ENCODE assay signal across 22 mouse cellular contexts in the genomic region with DNA sequence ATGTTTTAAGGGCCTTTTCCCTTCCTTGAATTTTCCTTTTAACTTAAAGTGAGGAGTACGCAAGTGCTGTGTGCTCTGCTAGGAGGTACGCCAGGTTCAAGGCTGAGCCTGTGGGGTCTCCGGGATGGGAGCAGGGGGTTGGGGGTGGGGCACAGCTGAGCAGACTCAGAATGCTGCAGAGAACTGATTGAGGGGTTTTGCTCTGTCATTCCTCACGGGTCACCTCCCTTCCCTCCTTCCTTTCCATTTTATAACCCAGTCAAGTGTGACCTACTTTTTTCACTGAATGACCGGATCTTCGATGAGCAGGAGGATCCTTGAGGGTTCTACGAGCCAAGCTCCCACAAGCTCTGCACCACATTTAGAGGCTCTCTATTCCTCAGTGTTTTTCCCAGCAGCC.
DNase-seq lines count a peak whose midpoint lies in the region; ATAC-seq lines count a peak whose summit lies in the region.
"Had no signal": no experiment of that assay in that cellular context is flagged by ENCODE, and none has a peak within 500 bp of the region (broad histone marks: within the 10 kb centered on the region; RNA-seq: fewer than 3 reads in every experiment).

No protein-coding gene starts in this region.

- no peak overlapping the region for H3K27ac ChIP-seq in kidney, embryonic 15.5 days
- peak overlapping the region; percentile 68; the same call in 1 of the 2 replicates for H3K27ac ChIP-seq in neural tube, embryonic 13.5 days (replicated peaks)
- H3K27ac ChIP-seq in neural tube, embryonic 15.5 days (replicated peaks), result no peak overlapping the region; the same call in 1 of the 2 replicates
- H3K27ac ChIP-seq: forebrain, embryonic 10.5 days; hindbrain, embryonic 14.5 days; hindbrain, postnatal 0 days had no signal

- 0 out of 2 replicates have a peak, but pooled peaks have one; percentile 54 for ATAC-seq in kidney, embryonic 15.5 days (replicated peaks; ENCODE audit: low FRiP score)
- ATAC-seq in neural tube, embryonic 13.5 days (ENCODE audit: low read depth), result no peak
- no peak for ATAC-seq in neural tube, embryonic 15.5 days (ENCODE audit: low FRiP score)
- ATAC-seq in granulocyte monocyte progenitor cell, adult 5-6 weeks (replicated peaks; ENCODE audit: poor library complexity, severe bottlenecking), result no peak
- ATAC-seq: CD4-positive, CD25-positive, alpha-beta regulatory T cell, adult 4 months had no signal

- no peak overlapping the region for H3K4me2 ChIP-seq in kidney, embryonic 15.5 days
- no peak overlapping the region for H3K4me2 ChIP-seq in neural tube, embryonic 13.5 days
- no peak overlapping the region for H3K4me2 ChIP-seq in neural tube, embryonic 15.5 days
- H3K4me2 ChIP-seq: forebrain, embryonic 13.5 days; heart, embryonic 11.5 days; hindbrain, embryonic 14.5 days had no signal

- no peaks in the 10 kb centered on the region; the same call in 1 of the 2 replicates for H3K36me3 ChIP-seq in kidney, embryonic 15.5 days
- no peaks in the 10 kb centered on the region for H3K36me3 ChIP-seq in neural tube, embryonic 13.5 days
- 0 out of 2 replicates have a peak, but pooled peaks cover under 1% of the 10 kb centered on the region for H3K36me3 ChIP-seq in neural tube, embryonic 15.5 days
- H3K36me3 ChIP-seq: forebrain, embryonic 10.5 days had no signal

- no peak overlapping the region for H3K4me3 ChIP-seq in kidney, embryonic 15.5 days (replicated peaks)
- H3K4me3 ChIP-seq in neural tube, embryonic 13.5 days, result no peak overlapping the region
- H3K4me3 ChIP-seq in neural tube, embryonic 15.5 days (replicated peaks), result no peak overlapping the region
- H3K4me3 ChIP-seq: forebrain, embryonic 10.5 days; forebrain, embryonic 13.5 days had no signal

- 35% methylated on average over 7 of the region's 7 CpGs for WGBS in kidney, embryonic 15.5 days
- WGBS in neural tube, embryonic 13.5 days, result 47% methylated on average over 7 of the region's 7 CpGs
- WGBS in neural tube, embryonic 15.5 days, result 32% methylated on average over 7 of the region's 7 CpGs

- H3K27me3 ChIP-seq in kidney, embryonic 15.5 days, result no peaks in the 10 kb centered on the region
- H3K27me3 ChIP-seq in neural tube, embryonic 13.5 days, result no peaks in the 10 kb centered on the region
- H3K27me3 ChIP-seq in neural tube, embryonic 15.5 days (replicated peaks), result no peaks in the 10 kb centered on the region
- H3K27me3 ChIP-seq: forebrain, embryonic 13.5 days had no signal

- no peak for DNase-seq in kidney, postnatal 36 days
- DNase-seq in mesoderm, embryonic 11.5 days (ENCODE audit: low read depth, low spot score), result peak; percentile 12
- DNase-seq in retina, postnatal 1 day, result peak; percentile 54
- DNase-seq: adrenal gland, adult 2 months; adrenal gland, postnatal 14 days; cerebellum, adult 11 months; cerebellum, adult 2 months; cerebellum, adult 9-11 months; cerebellum, postnatal 36 days; gastrocnemius, postnatal 10 days; gastrocnemius, postnatal 36 days; heart, adult 11 months had no signal

- H3K9me3 ChIP-seq in kidney, embryonic 15.5 days (replicated peaks), result no peaks in the 10 kb centered on the region
- no peaks in the 10 kb centered on the region for H3K9me3 ChIP-seq in neural tube, embryonic 13.5 days
- no peaks in the 10 kb centered on the region for H3K9me3 ChIP-seq in neural tube, embryonic 15.5 days (replicated peaks)
- H3K9me3 ChIP-seq: forebrain, embryonic 10.5 days; forebrain, embryonic 13.5 days had no signal

- H3K9ac ChIP-seq in kidney, embryonic 15.5 days, result no peak overlapping the region
- no peak overlapping the region for H3K9ac ChIP-seq in neural tube, embryonic 13.5 days
- no peak overlapping the region for H3K9ac ChIP-seq in neural tube, embryonic 15.5 days (replicated peaks)
- H3K9ac ChIP-seq: forebrain, embryonic 13.5 days; hindbrain, embryonic 14.5 days had no signal

- H3K4me1 ChIP-seq in kidney, embryonic 15.5 days, result peaks cover 5% of the 10 kb centered on the region
- peaks cover 27% of the 10 kb centered on the region for H3K4me1 ChIP-seq in neural tube, embryonic 13.5 days (replicated peaks)
- H3K4me1 ChIP-seq in neural tube, embryonic 15.5 days, result peaks cover 28% of the 10 kb centered on the region

Comparison
In these comparisons a context has a peak if more than half of its experiments do, and no peak if none do; other contexts are left out.
1. DNase-seq: peak in mesoderm, embryonic 11.5 days (single experiment) and retina, postnatal 1 day (single experiment); none in kidney, postnatal 36 days (0 of 2).